Mouse (Mus musculus) C2C12 (cell line): ENCODE data around the gene Wdr35. TPM values are rescaled to one million over a fixed set of nuclear protein-coding genes. Genes with fewer than 3 reads are reported as not detected.

ENCODE experiments used
- H3K27me3 ChIP-seq: one replicate; pipeline ENCODE4 v1.6.1; 2011; ENCODE audit not compliant: control insufficient read depth, insufficient read depth, insufficient read length
- H3K36me3 ChIP-seq: one replicate; pipeline ENCODE4 v1.6.1; 2011; ENCODE audit not compliant: control insufficient read depth, insufficient read depth
- H3K4me3 ChIP-seq: one replicate; pipeline ENCODE4 v1.5.1; 2011; ENCODE audit warnings: mild to moderate bottlenecking, control low read depth; ENCODE audit not compliant: poor library complexity, insufficient read depth, severe bottlenecking
- H3K79me2 ChIP-seq: one replicate; pipeline ENCODE4 v1.6.1; 2011; ENCODE audit not compliant: control insufficient read depth, insufficient read depth
- H3K79me3 ChIP-seq: one replicate; pipeline ENCODE4 v1.6.1; 2011; ENCODE audit warnings: low read depth, control low read depth
- H3ac ChIP-seq: one replicate; pipeline ENCODE3; 2011; ENCODE audit warnings: low read depth; ENCODE audit not compliant: control insufficient read depth, insufficient read length
- CEBPB ChIP-seq: IDR thresholded peaks from one replicate; pipeline ENCODE4 v1.6.1; 2011; ENCODE audit warnings: low read depth, mild to moderate bottlenecking, control low read depth, moderate library complexity
- CTCF ChIP-seq: IDR thresholded peaks from one replicate; pipeline ENCODE4 v1.5.1; 2011; ENCODE audit not compliant: control insufficient read depth, insufficient read depth, insufficient read length
- FOSL1 ChIP-seq: IDR thresholded peaks from one replicate; pipeline ENCODE4 v1.8.0; 2011; ENCODE audit warnings: mild to moderate bottlenecking, low read length; ENCODE audit not compliant: poor library complexity, insufficient read depth, severe bottlenecking
- MAX ChIP-seq: IDR thresholded peaks from one replicate; pipeline ENCODE4 v1.6.1; 2011; ENCODE audit warnings: mild to moderate bottlenecking, control low read depth
- MYOD1 ChIP-seq: IDR thresholded peaks from one replicate; pipeline ENCODE4 v1.6.1; 2011; ENCODE audit warnings: low read depth; ENCODE audit not compliant: control insufficient read depth, insufficient read length
- MYOG ChIP-seq: IDR thresholded peaks from one replicate; pipeline ENCODE4 v1.6.1; 2011; ENCODE audit not compliant: control insufficient read depth, insufficient read length; ENCODE audit errors: extremely low read depth
- USF1 ChIP-seq: IDR thresholded peaks from one replicate; pipeline ENCODE4 v1.6.1; 2011; ENCODE audit warnings: low read depth, mild to moderate bottlenecking, control low read depth, moderate library complexity
- polyA plus RNA-seq: library from polyadenylated mRNA; unstranded; fragments of >200 nt; fragmentation: generic; extraction: Trizol; gene quantifications from one replicate; pipeline ENCODE4 v1.2.1, GENCODE M21; 2012; ENCODE audit warnings: missing spikeins

The Wdr35 gene
- polyA plus RNA-seq, 1 experiment: 9.1 TPM

- Histone ChIP-seq H3K79me2 (peaks cover 12% of the 10 kb centered on the region), H3K27me3 (no peaks in the 10 kb centered on the region), H3ac (no peak overlapping the region), H3K4me3 (no peak overlapping the region), H3K79me3 (no peaks in the 10 kb centered on the region), H3K36me3 (peaks cover 52% of the 10 kb centered on the region)
- no peak for TF ChIP-seq MAX
These were observed 34.2 kb upstream of the Wdr35 start for GRCm38 (mm10) chr12:8939490-8939889.

GRCm38 (mm10) chr12:8940011-8941005 is 33.4 kb upstream of the Wdr35 start:
- Histone ChIP-seq H3K36me3 (peaks cover 44% of the 10 kb centered on the region), H3K79me2 (peaks cover 4% of the 10 kb centered on the region), H3K27me3 (no peaks in the 10 kb centered on the region), H3ac (no peak overlapping the region), H3K79me3 (no peaks in the 10 kb centered on the region), H3K4me3 (no peak overlapping the region)
- no peak for TF ChIP-seq USF1
- no peak for TF ChIP-seq MYOD1
- no peak for TF ChIP-seq MAX
- TF ChIP-seq MYOG: no peak
- TF ChIP-seq CEBPB: no peak

GRCm38 (mm10) chr12:8941131-8941615 is 32.5 kb upstream of the Wdr35 start:
- peaks cover 36% of the 10 kb centered on the region for H3K36me3 ChIP-seq
- H3K79me3 ChIP-seq: no peaks in the 10 kb centered on the region
- no peak overlapping the region for H3ac ChIP-seq
- no peaks in the 10 kb centered on the region for H3K27me3 ChIP-seq
- H3K4me3 ChIP-seq: no peak overlapping the region
- TF ChIP-seq USF1: no peak
- no peak for TF ChIP-seq FOSL1
- no peak for TF ChIP-seq CTCF
- no peak for TF ChIP-seq MYOG
- no peak for TF ChIP-seq CEBPB
- no peak for TF ChIP-seq MAX
- TF ChIP-seq MYOD1: no peak
- no peaks in the 10 kb centered on the region for H3K79me2 ChIP-seq

- Histone ChIP-seq H3ac (no peak overlapping the region), H3K36me3 (peaks cover 29% of the 10 kb centered on the region), H3K4me3 (no peak overlapping the region), H3K79me2 (no peaks in the 10 kb centered on the region), H3K27me3 (no peaks in the 10 kb centered on the region), H3K79me3 (no peaks in the 10 kb centered on the region)
- TF ChIP-seq CEBPB (no peak), CTCF (no peak), MYOG (no peak)
These were observed 31.8 kb upstream of the Wdr35 start for GRCm38 (mm10) chr12:8941699-8942392.

- no peaks in the 10 kb centered on the region for H3K36me3 ChIP-seq
- H3K4me3 ChIP-seq: no peak overlapping the region
- no peaks in the 10 kb centered on the region for H3K79me2 ChIP-seq
- no peak overlapping the region for H3ac ChIP-seq
- H3K27me3 ChIP-seq: no peaks in the 10 kb centered on the region
- no peaks in the 10 kb centered on the region for H3K79me3 ChIP-seq
- TF ChIP-seq CEBPB (no peak), MYOG (no peak), MYOD1 (no peak), MAX (no peak), USF1 (no peak), CTCF (no peak), FOSL1 (no peak)
These were observed 26.5 kb upstream of the Wdr35 start for GRCm38 (mm10) chr12:8947163-8947562.
